Mouse (Mus musculus) kidney, adult 9 months (tissue): Measurements from ENCODE around the gene Styxl1.

Experiments used
- DNase-seq: peaks from one replicate; pipeline ENCODE4 v3.0.0; 2022

The Styxl1 gene

GRCm38 (mm10) chr5:135763526-135763925 lies 14.7 kb downstream of the Styxl1 start:
- DNase-seq, result peak; percentile 74

- no peak for DNase-seq
Measured at GRCm38 (mm10) chr5:135761881-135762280, 16.3 kb downstream of the Styxl1 start.

DNA sequence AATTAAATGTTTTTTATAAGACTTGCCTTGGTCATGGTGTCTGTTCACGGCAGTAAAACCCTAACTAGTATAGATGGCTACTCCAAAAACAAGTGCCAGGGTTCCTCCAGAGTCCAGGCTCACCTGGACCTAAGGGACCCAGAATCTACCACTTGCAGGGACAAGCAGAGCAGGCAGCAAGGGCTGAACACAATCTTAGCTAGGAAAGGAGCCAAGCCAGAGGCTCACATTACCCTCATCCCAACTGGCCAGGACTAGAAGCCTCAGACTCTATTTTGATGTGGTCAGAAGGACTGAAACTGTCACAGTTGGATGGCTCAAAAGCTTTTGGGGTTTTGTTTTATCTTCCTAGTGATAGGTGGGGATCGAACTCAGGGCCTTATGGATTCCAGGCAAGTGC lies 26.6 kb downstream of the Styxl1 start:
- DNase-seq, result no peak

DNA sequence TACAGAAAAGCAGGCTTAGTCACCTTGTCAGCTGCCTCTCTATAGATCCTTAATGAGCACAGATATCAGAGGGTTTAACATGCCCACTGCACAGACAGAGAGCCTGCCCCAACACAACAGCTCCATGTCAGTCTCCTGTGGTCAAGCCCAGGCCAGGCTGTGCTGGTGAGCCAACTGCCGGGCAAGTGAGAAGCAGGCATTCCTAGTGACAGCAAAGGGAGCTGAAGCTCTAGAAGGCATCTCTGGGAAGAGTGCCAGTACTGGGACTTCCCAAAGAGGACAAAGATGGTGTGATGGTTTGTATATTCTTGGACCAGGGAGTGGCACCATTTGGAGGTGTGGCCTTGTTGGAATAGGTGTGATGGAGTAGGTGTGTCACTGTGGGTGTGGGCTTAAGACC lies 27.1 kb downstream of the Styxl1 start:
- DNase-seq, result no peak

GRCm38 (mm10) chr5:135744742-135745141 lies 33.4 kb downstream of the Styxl1 start:
- no peak for DNase-seq

- DNase-seq, result peak; percentile 98
Measured at GRCm38 (mm10) chr5:135743741-135744609, 34.2 kb downstream of the Styxl1 start, which contains the start of gene Tmem120a. Gene Tmem120a (minus strand): TSS chr5:135744448.

- DNase-seq, result peak; percentile 81
Measured at GRCm38 (mm10) chr5:135742941-135743740, 35.0 kb downstream of the Styxl1 start.

GRCm38 (mm10) chr5:135742156-135742555 lies 36.0 kb downstream of the Styxl1 start:
- peak; percentile 85 for DNase-seq

GRCm38 (mm10) chr5:135738266-135738665 lies 39.9 kb downstream of the Styxl1 start:
- peak; percentile 6 for DNase-seq

GRCm38 (mm10) chr5:135737154-135737553 lies 41.0 kb downstream of the Styxl1 start:
- peak; percentile 31 for DNase-seq

DNA sequence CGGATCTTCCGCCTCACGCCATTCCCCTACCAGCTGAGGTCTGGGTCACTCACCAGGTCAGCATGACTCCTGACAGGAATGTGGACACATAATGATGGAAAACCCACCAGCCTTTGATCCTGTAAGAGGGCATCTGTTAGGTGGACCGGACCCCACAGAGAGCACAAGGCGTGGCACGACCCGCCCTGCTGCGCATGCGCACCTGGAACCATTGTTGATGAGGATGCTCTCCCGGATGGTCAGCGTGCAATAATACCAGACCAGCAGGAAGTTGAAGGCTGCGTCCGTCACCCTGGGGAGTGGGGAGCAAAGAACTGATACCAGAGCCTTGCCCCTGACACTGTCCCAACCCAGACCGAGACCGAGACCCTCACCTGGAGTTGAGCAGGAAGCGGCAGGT lies 41.6 kb downstream of the Styxl1 start:
- DNase-seq, result peak; percentile 5

- DNase-seq, result peak; percentile 40
Measured at GRCm38 (mm10) chr5:135735741-135736140, 42.4 kb downstream of the Styxl1 start.

DNA sequence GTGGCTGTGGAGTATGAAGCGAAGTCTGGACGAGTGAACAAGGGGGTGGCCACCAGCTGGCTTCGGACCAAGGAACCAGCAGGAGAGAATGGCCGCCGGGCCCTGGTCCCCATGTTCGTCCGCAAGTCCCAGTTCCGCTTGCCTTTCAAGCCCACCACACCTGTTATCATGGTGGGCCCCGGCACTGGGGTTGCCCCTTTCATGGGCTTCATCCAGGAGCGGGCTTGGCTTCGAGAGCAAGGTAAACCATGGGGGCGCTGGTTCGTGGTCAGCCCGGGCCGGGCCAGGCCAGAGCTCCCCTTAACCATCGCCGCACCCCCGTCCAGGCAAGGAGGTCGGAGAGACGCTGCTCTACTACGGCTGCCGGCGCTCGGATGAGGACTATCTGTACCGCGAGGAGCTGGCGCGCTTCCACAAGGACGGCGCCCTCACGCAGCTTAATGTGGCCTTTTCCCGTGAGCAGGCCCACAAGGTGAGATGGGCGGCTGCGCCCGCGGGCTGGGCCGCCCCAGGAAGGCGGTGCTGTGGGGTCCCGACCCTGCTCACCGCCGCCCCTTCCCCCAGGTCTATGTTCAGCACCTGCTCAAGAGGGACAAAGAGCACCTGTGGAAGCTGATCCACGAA lies 44.0 kb downstream of the Styxl1 start:
- DNase-seq, result peak; percentile 15

- DNase-seq, result no peak
Measured at GRCm38 (mm10) chr5:135733071-135733470, 45.1 kb downstream of the Styxl1 start.

DNA sequence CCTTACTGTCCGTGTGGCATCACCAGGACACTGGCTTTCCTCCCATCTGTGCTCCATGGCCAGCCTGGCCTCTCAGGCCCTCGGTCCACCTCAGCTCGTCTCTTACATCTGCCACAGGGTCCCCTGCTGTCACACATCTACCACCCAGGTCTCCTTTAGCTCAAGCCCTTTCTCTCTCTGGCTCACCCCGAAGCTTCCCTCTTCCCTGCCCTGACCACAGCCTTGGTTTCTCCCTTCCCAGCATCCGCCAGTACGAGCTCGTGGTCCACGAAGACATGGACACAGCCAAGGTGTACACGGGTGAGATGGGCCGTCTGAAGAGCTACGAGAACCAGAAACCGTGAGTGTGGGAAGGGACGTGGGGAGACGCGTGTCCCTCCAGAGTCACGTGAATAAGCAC lies 46.9 kb downstream of the Styxl1 start:
- no peak for DNase-seq

DNA sequence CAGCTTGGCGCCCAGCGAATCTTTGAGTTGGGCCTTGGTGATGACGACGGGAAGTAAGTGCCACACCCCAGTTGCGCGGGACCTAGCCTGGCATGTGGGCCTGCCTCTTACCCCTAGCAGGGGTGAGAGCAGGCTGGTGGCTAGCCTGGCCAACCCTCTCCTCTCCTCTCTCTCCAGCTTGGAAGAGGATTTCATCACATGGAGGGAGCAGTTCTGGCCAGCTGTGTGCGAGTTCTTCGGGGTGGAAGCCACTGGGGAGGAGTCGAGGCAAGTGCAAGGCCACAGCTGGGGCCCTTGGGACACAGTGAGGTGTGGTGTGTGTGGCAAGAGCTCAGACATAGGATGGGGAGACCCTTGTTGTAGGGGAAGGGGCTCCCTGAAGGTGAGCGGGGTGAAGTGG lies 47.3 kb downstream of the Styxl1 start:
- DNase-seq, result no peak

- DNase-seq, result no peak
Measured at GRCm38 (mm10) chr5:135730278-135730677, 47.9 kb downstream of the Styxl1 start.

DNA sequence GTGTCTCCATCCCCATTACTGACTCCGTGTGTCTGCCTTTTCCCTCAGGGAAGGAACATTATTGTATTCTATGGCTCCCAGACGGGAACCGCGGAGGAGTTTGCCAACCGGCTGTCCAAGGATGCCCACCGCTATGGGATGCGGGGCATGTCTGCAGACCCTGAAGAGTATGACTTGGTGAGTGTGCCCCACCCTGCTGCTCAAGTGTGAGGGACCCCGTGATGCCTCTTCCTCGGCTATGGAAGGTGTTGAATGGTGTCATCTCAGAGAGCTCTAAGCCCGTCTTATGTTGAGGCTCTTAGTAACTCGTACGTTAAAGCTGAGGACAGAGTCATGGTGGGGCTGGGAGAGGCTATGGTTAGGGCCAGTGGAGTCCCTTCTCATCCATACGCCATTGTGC lies 48.8 kb downstream of the Styxl1 start:
- DNase-seq, result no peak

DNA sequence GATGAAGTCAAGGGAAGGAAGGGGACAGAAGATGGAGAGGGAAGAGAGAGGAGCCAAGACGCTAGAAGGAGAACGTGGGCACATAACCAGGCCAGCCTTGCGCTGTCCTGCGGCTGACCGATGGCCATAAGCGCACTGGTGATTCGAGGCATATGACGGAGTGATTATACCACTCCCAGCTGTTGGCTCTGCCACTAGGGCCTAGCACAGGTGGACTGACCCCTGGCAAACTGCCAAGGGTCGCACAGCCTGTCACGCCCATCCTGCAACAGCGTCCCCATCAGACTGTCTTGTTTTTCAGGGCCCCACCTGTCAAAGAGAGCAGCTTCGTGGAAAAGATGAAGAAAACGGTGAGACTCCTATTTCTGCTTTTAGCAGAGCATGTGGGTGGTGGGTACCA lies 49.8 kb downstream of the Styxl1 start:
- DNase-seq, result no peak

DNA sequence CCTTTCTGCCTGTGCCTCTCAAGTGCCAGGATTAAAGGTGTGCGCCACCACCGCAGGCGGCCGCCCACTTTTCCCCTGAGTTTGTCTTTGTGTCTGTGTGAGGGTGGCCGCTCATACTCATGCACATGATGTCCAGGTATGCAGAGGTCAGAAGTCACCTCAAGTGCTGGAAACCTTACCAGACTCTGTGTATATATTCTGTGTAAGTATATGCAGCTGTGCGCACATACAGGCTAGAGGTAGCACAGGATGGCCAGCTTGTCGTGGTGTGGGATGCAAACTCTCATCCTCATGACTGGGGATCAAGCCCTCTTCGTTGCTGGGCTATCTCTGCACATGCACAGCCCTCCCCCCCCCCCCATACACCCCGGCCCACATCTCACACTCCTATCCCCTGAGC lies 50.3 kb downstream of the Styxl1 start:
- no peak for DNase-seq

- peak; percentile 62 for DNase-seq
Measured at GRCm38 (mm10) chr5:135726641-135727346, 51.4 kb downstream of the Styxl1 start.

DNA sequence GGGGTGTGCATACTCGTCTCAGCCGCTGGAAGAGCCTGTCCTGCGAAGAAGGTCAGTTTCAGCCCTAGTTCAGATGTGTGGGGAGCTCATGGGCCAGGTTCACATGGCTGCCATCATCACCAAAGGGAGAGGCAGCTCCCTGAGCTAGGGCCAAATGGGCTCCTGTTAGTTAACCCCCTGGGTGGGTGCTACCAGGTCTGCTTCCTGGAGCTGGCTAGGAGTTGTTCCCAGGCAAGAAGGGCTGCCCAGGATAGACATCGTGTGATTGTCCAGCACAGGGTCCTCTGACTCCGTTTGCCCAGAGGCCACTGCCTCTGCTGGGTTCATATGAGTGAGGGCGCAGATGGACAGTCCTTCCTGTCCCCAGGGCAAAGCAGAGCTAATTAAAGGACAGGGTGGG lies 52.2 kb downstream of the Styxl1 start:
- no peak for DNase-seq

DNA sequence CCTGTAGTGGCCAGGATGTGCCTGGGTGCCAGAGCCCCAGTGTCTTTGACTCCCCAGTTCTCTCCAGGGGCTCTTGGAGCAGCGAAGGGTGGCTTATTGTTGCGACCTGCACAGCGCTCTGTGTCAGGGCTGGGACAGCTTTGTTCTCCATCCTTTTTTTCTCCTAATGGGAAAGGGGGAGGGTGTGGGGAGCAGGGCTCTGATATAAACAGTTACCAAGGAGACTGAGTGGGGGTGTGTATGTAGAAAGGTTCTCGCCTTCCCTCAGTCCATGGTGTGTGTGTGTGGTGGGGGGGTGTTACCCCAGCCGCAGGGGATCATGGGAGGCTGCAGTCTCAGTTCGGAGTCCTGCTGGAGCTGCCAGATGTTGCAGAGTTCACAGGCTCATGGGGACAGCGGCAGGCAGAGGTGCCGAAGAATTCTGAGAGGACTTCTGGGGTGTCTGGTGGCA lies 52.8 kb downstream of the Styxl1 start:
- DNase-seq, result no peak
